ENCODE assay signal across 8 mouse cellular contexts in the genomic region with DNA sequence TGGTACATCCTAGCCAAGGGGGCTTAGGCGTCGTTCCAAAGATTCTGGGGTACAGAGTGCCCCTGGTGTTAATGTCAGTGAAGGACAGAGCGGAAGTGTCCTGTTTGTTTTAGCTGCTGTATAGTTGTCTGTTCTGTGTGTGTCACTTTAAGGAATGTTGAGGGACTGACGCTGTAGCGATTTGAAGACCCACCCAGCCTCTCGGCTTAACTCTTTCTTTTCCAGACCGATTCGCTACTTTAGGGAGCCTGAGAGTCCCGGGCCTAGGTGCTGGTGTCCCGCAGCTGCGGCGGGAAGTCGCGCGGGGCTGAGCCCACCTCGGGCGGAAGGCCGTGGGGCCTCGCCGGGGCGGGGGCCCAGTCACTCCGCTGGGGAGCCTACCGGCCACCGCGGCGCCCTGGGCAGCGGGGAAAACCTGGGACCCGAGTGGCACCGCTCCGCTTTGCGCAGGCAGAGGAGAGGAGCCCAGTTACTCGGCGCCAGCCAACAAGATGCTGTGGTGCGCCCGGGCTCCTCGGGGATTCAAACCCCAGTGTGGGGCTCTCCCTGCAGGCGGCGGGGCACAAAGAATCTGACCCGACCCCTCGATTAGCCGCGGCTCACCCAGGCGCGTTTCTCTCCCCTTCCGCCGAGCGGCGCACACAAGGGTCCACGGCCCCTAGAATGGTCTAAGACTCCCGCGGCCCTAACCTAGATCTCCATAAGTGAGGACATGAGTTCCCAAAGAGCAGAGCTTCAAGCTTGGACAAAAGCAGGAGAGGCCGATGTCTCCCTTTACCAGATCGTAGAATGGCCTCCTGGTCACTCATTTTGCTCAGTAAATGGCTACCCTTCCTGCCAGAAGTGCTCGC. TPM values are rescaled to one million over a fixed set of nuclear protein-coding genes. Genes with fewer than 3 reads are reported as not detected.
DNase-seq lines count a peak whose midpoint lies in the region; ATAC-seq and TF ChIP-seq lines count a peak whose summit lies in the region.

No protein-coding gene starts in this region.

- H3K27ac ChIP-seq in forebrain, postnatal 0 days (ENCODE audit: low read depth, low read length) = peak overlapping the region; percentile 95
- H3K27ac ChIP-seq in layer of hippocampus, adult 2 months = peak overlapping the region; percentile 95
- peak overlapping the region; percentile 93 for H3K27ac ChIP-seq in neural tube, embryonic 15.5 days (replicated peaks)

- H3K9ac ChIP-seq in forebrain, postnatal 0 days = peak overlapping the region; percentile 97
- H3K9ac ChIP-seq in neural tube, embryonic 15.5 days (replicated peaks) = peak overlapping the region; percentile 84

- H3K9me3 ChIP-seq in forebrain, postnatal 0 days (ENCODE audit: low read length) = no peaks in the 10 kb centered on the region
- H3K9me3 ChIP-seq in neural tube, embryonic 15.5 days (replicated peaks) = no peaks in the 10 kb centered on the region

- peak overlapping the region; percentile 72 for H3K4me2 ChIP-seq in forebrain, postnatal 0 days (ENCODE audit: low read depth)
- H3K4me2 ChIP-seq in neural tube, embryonic 15.5 days = peak overlapping the region; percentile 55

- TF ChIP-seq POLR2A in lung, adult 2 months (IDR thresholded peaks at IDR 0.05; ENCODE audit: borderline replicate concordance, extremely low read depth, low read depth, low read length) = peak; percentile 38; the same call in 1 of the 2 replicates

- peak; percentile 42 for TF ChIP-seq CTCF in forebrain, postnatal 0 days (IDR thresholded peaks at IDR 0.05; ENCODE audit: low read depth)
- peak; percentile 68 for TF ChIP-seq CTCF in layer of hippocampus, adult 2 months (conservative IDR thresholded peaks at IDR 0.05)
- TF ChIP-seq CTCF in lung, adult 2 months (IDR thresholded peaks at IDR 0.05; ENCODE audit: insufficient read depth, low read length) = no peak

- DNase-seq in ES-CJ7 (ENCODE audit: low read depth, low spot score) = peak; percentile 81
- DNase-seq in c-Kit-positive CD71-positive TER-119-positive erythroid progenitor cells, embryonic 14.5 days (ENCODE audit: low spot score) = peak; percentile 34
- DNase-seq in forebrain, postnatal 0 days = peak; percentile 88
- peak; percentile 73 to 85 for DNase-seq in heart, postnatal 36 days
- DNase-seq in layer of hippocampus, adult 2 months (ENCODE audit: low spot score in 2 of 2) = peak; percentile 66 to 74
- peak; percentile 85 for DNase-seq in lung, adult 2 months
- peak; percentile 81 for DNase-seq in testis, postnatal 10 days (ENCODE audit: low spot score)

- no peaks in the 10 kb centered on the region for H3K36me3 ChIP-seq in forebrain, postnatal 0 days (ENCODE audit: insufficient read depth)
- no peaks in the 10 kb centered on the region for H3K36me3 ChIP-seq in neural tube, embryonic 15.5 days

- no peaks in the 10 kb centered on the region for H3K27me3 ChIP-seq in forebrain, postnatal 0 days (ENCODE audit: insufficient read depth, low read length)
- no peaks in the 10 kb centered on the region for H3K27me3 ChIP-seq in neural tube, embryonic 15.5 days (replicated peaks)

- peak overlapping the region; percentile 86 for H3K4me3 ChIP-seq in forebrain, postnatal 0 days (ENCODE audit: low read depth, low read length)
- peak overlapping the region; percentile 84 for H3K4me3 ChIP-seq in layer of hippocampus, adult 2 months
- H3K4me3 ChIP-seq in lung, adult 2 months (replicated peaks; ENCODE audit: extremely low read depth, low read depth, low read length) = peak overlapping the region; percentile 71
- peak overlapping the region; percentile 82 for H3K4me3 ChIP-seq in neural tube, embryonic 15.5 days (replicated peaks)

- H3K4me1 ChIP-seq in forebrain, postnatal 0 days (ENCODE audit: insufficient read depth) = peaks cover 8% of the 10 kb centered on the region; the same call in 1 of the 2 replicates
- H3K4me1 ChIP-seq in lung, adult 2 months (ENCODE audit: control insufficient read depth, insufficient read depth, low read length) = peaks cover 14% of the 10 kb centered on the region
- H3K4me1 ChIP-seq in neural tube, embryonic 15.5 days = peaks cover 31% of the 10 kb centered on the region

- 2% methylated on average over 54 of the region's 54 CpGs for WGBS in forebrain, postnatal 0 days
- WGBS in lung, adult 2 months = 1% methylated on average over 54 of the region's 54 CpGs
- WGBS in neural tube, embryonic 15.5 days = under 1% methylated on average over 54 of the region's 54 CpGs

- peak; percentile 91 for ATAC-seq in forebrain, postnatal 0 days
- ATAC-seq in neural tube, embryonic 15.5 days (ENCODE audit: low FRiP score) = peak; percentile 91

- intact Hi-C loops in heart, postnatal 36 days (cut with DNase I) = loop anchor here (2.0 to 10.0 kb wide), 2 partner anchors 46 to 588 kb away; a partner anchor contains a TSS

RNA-seq across cellular contexts. Expression of a gene that starts 3.0 kb away (rescaled TPM):
- 3.2 and 4.9 TPM in 2 replicates for total RNA-seq in forebrain, postnatal 0 days (2014; rRNA removed)
- 1.7 and 2.1 TPM in 2 replicates for polyA plus RNA-seq in forebrain, postnatal 0 days (2015; fragmentation: Nextera tagmentation; extraction: Ambion mirVana)
- total RNA-seq in heart, postnatal 36 days (2021) = 1 to 10 TPM; 5.4 to 6.4 TPM
- 1 to 10 TPM; 5.7 to 7.4 TPM for total RNA-seq in layer of hippocampus, adult 2 months (2021)
- polyA plus RNA-seq in lung, adult 2 months (2012; rRNA removed) = 0.34 and 0.73 TPM in 2 replicates
- polyA plus RNA-seq in neural tube, embryonic 15.5 days (2015; fragmentation: Nextera tagmentation; extraction: Ambion mirVana) = 2.2 and 3.2 TPM in 2 replicates

RNA-seq across cellular contexts. Expression of a gene that starts 34.5 kb away (rescaled TPM):
- 21.0 and 21.8 TPM in 2 replicates for total RNA-seq in forebrain, postnatal 0 days (2014; rRNA removed)
- 12.9 and 15.5 TPM in 2 replicates for polyA plus RNA-seq in forebrain, postnatal 0 days (2015; fragmentation: Nextera tagmentation; extraction: Ambion mirVana)
- total RNA-seq in heart, postnatal 36 days (2021) = 1 to 10 TPM; 3.1 to 3.8 TPM
- total RNA-seq in layer of hippocampus, adult 2 months (2021) = 10 to 100 TPM; 11.0 to 12.2 TPM
- 1.3 and 1.9 TPM in 2 replicates for polyA plus RNA-seq in lung, adult 2 months (2012; rRNA removed)
- 17.1 and 18.8 TPM in 2 replicates for polyA plus RNA-seq in neural tube, embryonic 15.5 days (2015; fragmentation: Nextera tagmentation; extraction: Ambion mirVana)

RNA-seq across cellular contexts. Expression of a gene that starts 43.5 kb away (rescaled TPM):
- 6.2 and 6.6 TPM in 2 replicates for total RNA-seq in forebrain, postnatal 0 days (2014; rRNA removed)
- polyA plus RNA-seq in forebrain, postnatal 0 days (2015; fragmentation: Nextera tagmentation; extraction: Ambion mirVana) = 8.0 and 11.3 TPM in 2 replicates
- 1 to 10 TPM; 1.7 to 2.6 TPM for total RNA-seq in heart, postnatal 36 days (2021)
- total RNA-seq in layer of hippocampus, adult 2 months (2021) = 1 to 10 TPM; 5.0 to 5.7 TPM
- polyA plus RNA-seq in lung, adult 2 months (2012; rRNA removed) = 1.5 and 1.8 TPM in 2 replicates
- 9.7 and 11.7 TPM in 2 replicates for polyA plus RNA-seq in neural tube, embryonic 15.5 days (2015; fragmentation: Nextera tagmentation; extraction: Ambion mirVana)

Comparison
In these comparisons a context has a peak if more than half of its experiments do, and no peak if none do; other contexts are left out.
1. Peak in every context shown above with its lines: DNase-seq, ATAC-seq, H3K4me3 ChIP-seq and H3K27ac ChIP-seq.
2. DNase-seq: peak in every context shown above with its lines; median percentile 88 in forebrain, postnatal 0 days; 85 in lung, adult 2 months; 81 in ES-CJ7; 81 in testis, postnatal 10 days; 79 in heart, postnatal 36 days; 70 in layer of hippocampus, adult 2 months; 34 in c-Kit-positive CD71-positive TER-119-positive erythroid progenitor cells, embryonic 14.5 days.